Mouse (Mus musculus): ENCODE data around the gene Magi1. TPM values are rescaled to one million over a fixed set of nuclear protein-coding genes. Genes with fewer than 3 reads are reported as not detected.
"Not testable (repeated sequence)": the region's sequence is repeated elsewhere in the genome, so short reads cannot be mapped to it uniquely, and the experiment has no call there.

The Magi1 gene
- polyA plus RNA-seq, 1 experiment from 2014 or later = 12.0 TPM

- Histone ChIP-seq H3K4me3 (ENCODE audit: low read depth, low read length) (no peak overlapping the region), H3K36me3 (replicated peaks; ENCODE audit: control insufficient read depth, insufficient read depth, low read depth, low read length) (no peaks in the 10 kb centered on the region), H3K27ac (replicated peaks; ENCODE audit: low read depth, low read length) (no peak overlapping the region), H3K9me3 (replicated peaks; ENCODE audit: control insufficient read depth, low read length) (no peaks in the 10 kb centered on the region), H3K27me3 (ENCODE audit: control insufficient read depth, insufficient read depth, low read length) (no peaks in the 10 kb centered on the region), H3K4me1 (ENCODE audit: control insufficient read depth, insufficient read depth, low read length) (no peaks in the 10 kb centered on the region), H3K9ac (replicated peaks; ENCODE audit: low read length) (no peak overlapping the region), H3K4me2 (ENCODE audit: low read depth, low read length) (no peak overlapping the region)
- WGBS = 76% methylated on average over 4 of the region's 4 CpGs
- no peak for DNase-seq (ENCODE audit: low spot score)
- no peak for ATAC-seq (replicated peaks; ENCODE audit: insufficient number of reproducible peaks, low FRiP score, low TSS enrichment, low read depth)
These were observed 275.1 kb downstream of the Magi1 start for GRCm38 (mm10) chr6:94008577-94008976.

- not testable (repeated sequence) for H3K9ac ChIP-seq (replicated peaks; ENCODE audit: low read length); H3K27ac ChIP-seq (replicated peaks; ENCODE audit: low read depth, low read length); H3K4me1 ChIP-seq (ENCODE audit: control insufficient read depth, insufficient read depth, low read length); H3K4me3 ChIP-seq (ENCODE audit: low read depth, low read length); ATAC-seq (replicated peaks; ENCODE audit: insufficient number of reproducible peaks, low FRiP score, low TSS enrichment, low read depth); H3K9me3 ChIP-seq (replicated peaks; ENCODE audit: control insufficient read depth, low read length); H3K4me2 ChIP-seq (ENCODE audit: low read depth, low read length); H3K27me3 ChIP-seq (ENCODE audit: control insufficient read depth, insufficient read depth, low read length); H3K36me3 ChIP-seq (replicated peaks; ENCODE audit: control insufficient read depth, insufficient read depth, low read depth, low read length); DNase-seq (ENCODE audit: low spot score)
- 75% methylated on average over 2 of the region's 2 CpGs for WGBS
These were observed 280.1 kb downstream of the Magi1 start for GRCm38 (mm10) chr6:94003586-94003985.

GRCm38 (mm10) chr6:93996841-93997485, 286.8 kb downstream of the Magi1 start:
- H3K36me3 ChIP-seq (replicated peaks; ENCODE audit: control insufficient read depth, insufficient read depth, low read depth, low read length) = no peaks in the 10 kb centered on the region
- no peaks in the 10 kb centered on the region for H3K27me3 ChIP-seq (ENCODE audit: control insufficient read depth, insufficient read depth, low read length)
- DNase-seq (ENCODE audit: low spot score) (no peak), ATAC-seq (replicated peaks; ENCODE audit: insufficient number of reproducible peaks, low FRiP score, low TSS enrichment, low read depth) (no peak)
- H3K4me1 ChIP-seq (ENCODE audit: control insufficient read depth, insufficient read depth, low read length) = no peaks in the 10 kb centered on the region
- no peak overlapping the region for H3K9ac ChIP-seq (replicated peaks; ENCODE audit: low read length)
- H3K27ac ChIP-seq (replicated peaks; ENCODE audit: low read depth, low read length) = no peak overlapping the region
- no peaks in the 10 kb centered on the region for H3K9me3 ChIP-seq (replicated peaks; ENCODE audit: control insufficient read depth, low read length)
- H3K4me2 ChIP-seq (ENCODE audit: low read depth, low read length) = no peak overlapping the region
- H3K4me3 ChIP-seq (ENCODE audit: low read depth, low read length) = no peak overlapping the region
- WGBS = 83% methylated on average over 8 of the region's 8 CpGs

GRCm38 (mm10) chr6:93987561-93987960, 296.2 kb downstream of the Magi1 start:
- DNase-seq (ENCODE audit: low spot score) = no peak
- H3K4me3 ChIP-seq (ENCODE audit: low read depth, low read length) = no peak overlapping the region
- no peak for ATAC-seq (replicated peaks; ENCODE audit: insufficient number of reproducible peaks, low FRiP score, low TSS enrichment, low read depth)
- no peaks in the 10 kb centered on the region for H3K36me3 ChIP-seq (replicated peaks; ENCODE audit: control insufficient read depth, insufficient read depth, low read depth, low read length)
- H3K4me2 ChIP-seq (ENCODE audit: low read depth, low read length) = no peak overlapping the region
- H3K4me1 ChIP-seq (ENCODE audit: control insufficient read depth, insufficient read depth, low read length) = no peaks in the 10 kb centered on the region
- 44% methylated on average over 3 of the region's 3 CpGs for WGBS
- H3K27me3 ChIP-seq (ENCODE audit: control insufficient read depth, insufficient read depth, low read length) = no peaks in the 10 kb centered on the region
- H3K27ac ChIP-seq (replicated peaks; ENCODE audit: low read depth, low read length) = no peak overlapping the region
- H3K9me3 ChIP-seq (replicated peaks; ENCODE audit: control insufficient read depth, low read length) = no peaks in the 10 kb centered on the region
- H3K9ac ChIP-seq (replicated peaks; ENCODE audit: low read length) = no peak overlapping the region

- peak; percentile 35 for DNase-seq (ENCODE audit: low spot score)
These were observed 298.6 kb downstream of the Magi1 start for GRCm38 (mm10) chr6:93985111-93985510.

GRCm38 (mm10) chr6:93983551-93983950, 300.2 kb downstream of the Magi1 start:
- Histone ChIP-seq H3K4me3 (ENCODE audit: low read depth, low read length) (no peak overlapping the region), H3K27ac (replicated peaks; ENCODE audit: low read depth, low read length) (no peak overlapping the region), H3K9ac (replicated peaks; ENCODE audit: low read length) (no peak overlapping the region), H3K4me2 (ENCODE audit: low read depth, low read length) (no peak overlapping the region), H3K36me3 (replicated peaks; ENCODE audit: control insufficient read depth, insufficient read depth, low read depth, low read length) (no peaks in the 10 kb centered on the region), H3K27me3 (ENCODE audit: control insufficient read depth, insufficient read depth, low read length) (no peaks in the 10 kb centered on the region), H3K9me3 (replicated peaks; ENCODE audit: control insufficient read depth, low read length) (no peaks in the 10 kb centered on the region), H3K4me1 (ENCODE audit: control insufficient read depth, insufficient read depth, low read length) (no peaks in the 10 kb centered on the region)
- 82% methylated on average over 3 of the region's 3 CpGs for WGBS
- DNase-seq (ENCODE audit: low spot score) = no peak
- ATAC-seq (replicated peaks; ENCODE audit: insufficient number of reproducible peaks, low FRiP score, low TSS enrichment, low read depth) = no peak

More at GRCm38 (mm10) chr6:93985111-93985510, 298.6 kb downstream of the Magi1 start:
- H3K27ac ChIP-seq (replicated peaks; ENCODE audit: low read depth, low read length) = no peak overlapping the region
- no peaks in the 10 kb centered on the region for H3K27me3 ChIP-seq (ENCODE audit: control insufficient read depth, insufficient read depth, low read length)
- no peaks in the 10 kb centered on the region for H3K4me1 ChIP-seq (ENCODE audit: control insufficient read depth, insufficient read depth, low read length)
- ATAC-seq (replicated peaks; ENCODE audit: insufficient number of reproducible peaks, low FRiP score, low TSS enrichment, low read depth) = no peak
- H3K9me3 ChIP-seq (replicated peaks; ENCODE audit: control insufficient read depth, low read length) = no peaks in the 10 kb centered on the region
- WGBS = 53% methylated on average over 9 of the region's 9 CpGs
- no peak overlapping the region for H3K4me2 ChIP-seq (ENCODE audit: low read depth, low read length)
- H3K4me3 ChIP-seq (ENCODE audit: low read depth, low read length) = no peak overlapping the region
- no peaks in the 10 kb centered on the region for H3K36me3 ChIP-seq (replicated peaks; ENCODE audit: control insufficient read depth, insufficient read depth, low read depth, low read length)
- no peak overlapping the region for H3K9ac ChIP-seq (replicated peaks; ENCODE audit: low read length)

- no peak overlapping the region for H3K27ac ChIP-seq (replicated peaks; ENCODE audit: low read depth, low read length)
These were observed 302.5 kb downstream of the Magi1 start for GRCm38 (mm10) chr6:93981211-93981610.

GRCm38 (mm10) chr6:93979241-93979640, 304.5 kb downstream of the Magi1 start:
- H3K9me3 ChIP-seq (replicated peaks; ENCODE audit: control insufficient read depth, low read length) = no peaks in the 10 kb centered on the region
- no peak overlapping the region for H3K9ac ChIP-seq (replicated peaks; ENCODE audit: low read length)
- no peaks in the 10 kb centered on the region for H3K36me3 ChIP-seq (replicated peaks; ENCODE audit: control insufficient read depth, insufficient read depth, low read depth, low read length)
- H3K4me2 ChIP-seq (ENCODE audit: low read depth, low read length) = no peak overlapping the region
- ATAC-seq (replicated peaks; ENCODE audit: insufficient number of reproducible peaks, low FRiP score, low TSS enrichment, low read depth) (no peak), DNase-seq (ENCODE audit: low spot score) (no peak)
- no peaks in the 10 kb centered on the region for H3K4me1 ChIP-seq (ENCODE audit: control insufficient read depth, insufficient read depth, low read length)
- WGBS = 87% methylated on average over 3 of the region's 3 CpGs
- H3K27ac ChIP-seq (replicated peaks; ENCODE audit: low read depth, low read length) = no peak overlapping the region
- H3K4me3 ChIP-seq (ENCODE audit: low read depth, low read length) = no peak overlapping the region
- H3K27me3 ChIP-seq (ENCODE audit: control insufficient read depth, insufficient read depth, low read length) = no peaks in the 10 kb centered on the region

More at GRCm38 (mm10) chr6:93981211-93981610, 302.5 kb downstream of the Magi1 start:
- H3K36me3 ChIP-seq (replicated peaks; ENCODE audit: control insufficient read depth, insufficient read depth, low read depth, low read length) = no peaks in the 10 kb centered on the region
- no peak for DNase-seq (ENCODE audit: low spot score)
- no peaks in the 10 kb centered on the region for H3K4me1 ChIP-seq (ENCODE audit: control insufficient read depth, insufficient read depth, low read length)
- no peaks in the 10 kb centered on the region for H3K27me3 ChIP-seq (ENCODE audit: control insufficient read depth, insufficient read depth, low read length)
- no peaks in the 10 kb centered on the region for H3K9me3 ChIP-seq (replicated peaks; ENCODE audit: control insufficient read depth, low read length)
- no peak overlapping the region for H3K9ac ChIP-seq (replicated peaks; ENCODE audit: low read length)
- no peak overlapping the region for H3K4me2 ChIP-seq (ENCODE audit: low read depth, low read length)
- no peak for ATAC-seq (replicated peaks; ENCODE audit: insufficient number of reproducible peaks, low FRiP score, low TSS enrichment, low read depth)
- WGBS = 50% methylated on average over 8 of the region's 8 CpGs
- no peak overlapping the region for H3K4me3 ChIP-seq (ENCODE audit: low read depth, low read length)
